Mouse (Mus musculus): ENCODE measurements around the gene Hykk. TPM values are rescaled to one million over a fixed set of nuclear protein-coding genes. Genes with fewer than 3 reads are reported as not detected.

The Hykk gene
- polyA plus RNA-seq, 1 experiment from 2014 or later: 1.8 TPM

DNA sequence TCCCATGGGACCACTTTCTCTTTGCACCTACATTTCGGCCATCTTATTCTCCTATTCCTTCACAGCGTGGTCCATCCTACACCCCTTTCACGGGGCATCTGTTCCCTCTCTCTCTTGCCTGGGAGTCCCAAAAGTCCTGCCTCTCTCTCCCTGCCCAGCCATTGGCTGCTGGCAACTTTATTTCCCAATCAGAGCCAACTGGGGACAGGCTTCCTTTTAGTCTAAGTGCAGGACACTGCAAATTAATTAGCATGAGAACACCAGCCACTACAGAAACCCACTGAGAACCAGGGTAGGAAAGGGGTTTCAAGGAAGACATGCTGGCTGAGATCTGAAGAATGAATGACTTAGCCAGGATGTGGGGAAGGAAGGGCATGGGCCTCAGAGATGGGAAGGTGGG lies 77.3 kb downstream of the Hykk start:
- Histone ChIP-seq H3K4me3 (ENCODE audit: low read depth, low read length) (no peak overlapping the region), H3K27ac (ENCODE audit: low read length) (no peak overlapping the region), H3K9ac (ENCODE audit: low read depth, low read length) (no peak overlapping the region), H3K9me3 (replicated peaks; ENCODE audit: control insufficient read depth, low read length, poor library complexity, severe bottlenecking) (no peaks in the 10 kb centered on the region), H3K4me2 (ENCODE audit: low read length) (no peak overlapping the region), H3K27me3 (ENCODE audit: control insufficient read depth, insufficient read depth, low read depth, low read length) (no peaks in the 10 kb centered on the region), H3K4me1 (ENCODE audit: control insufficient read depth, insufficient read depth, low read length) (no peaks in the 10 kb centered on the region), H3K36me3 (ENCODE audit: control insufficient read depth, insufficient read depth, low read length) (no peaks in the 10 kb centered on the region)
- WGBS: 46% methylated on average over 3 of the region's 3 CpGs
- no peak for ATAC-seq

DNA sequence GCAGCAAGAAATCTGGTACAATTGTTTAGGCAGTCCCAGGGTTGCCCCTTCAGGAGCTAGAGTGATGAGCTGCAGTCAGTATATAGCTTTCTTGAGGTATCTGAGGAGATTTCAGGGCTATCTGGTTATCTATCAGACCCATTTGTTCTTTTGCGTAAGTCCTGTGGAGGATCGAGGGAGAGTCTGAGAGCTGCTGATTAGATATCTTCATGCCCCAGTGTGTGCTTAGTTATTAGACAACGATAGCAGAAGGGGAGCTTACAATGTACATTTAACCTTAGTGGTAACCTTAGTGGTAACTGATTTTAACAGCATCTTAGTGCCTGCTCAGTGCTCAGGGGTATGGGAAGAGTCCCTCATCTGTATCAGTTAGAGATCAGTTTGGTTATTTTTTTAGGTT lies 78.6 kb downstream of the Hykk start:
- no peak overlapping the region for H3K27ac ChIP-seq (ENCODE audit: low read length)
- no peaks in the 10 kb centered on the region for H3K4me1 ChIP-seq (ENCODE audit: control insufficient read depth, insufficient read depth, low read length)
- no peak overlapping the region for H3K4me2 ChIP-seq (ENCODE audit: low read length)
- no peak for ATAC-seq
- no peak overlapping the region for H3K9ac ChIP-seq (ENCODE audit: low read depth, low read length)
- no peaks in the 10 kb centered on the region for H3K36me3 ChIP-seq (ENCODE audit: control insufficient read depth, insufficient read depth, low read length)
- WGBS: 76% methylated on average over 3 of the region's 3 CpGs
- H3K4me3 ChIP-seq (ENCODE audit: low read depth, low read length): no peak overlapping the region
- H3K9me3 ChIP-seq (replicated peaks; ENCODE audit: control insufficient read depth, low read length, poor library complexity, severe bottlenecking): no peaks in the 10 kb centered on the region
- H3K27me3 ChIP-seq (ENCODE audit: control insufficient read depth, insufficient read depth, low read depth, low read length): no peaks in the 10 kb centered on the region

Other genes starting within 250 kb of the Hykk start
- 7.4 and 8.4 TPM in 2 replicates for gene Dnaja4, start 218.4 kb upstream of the Hykk start, polyA plus RNA-seq (2015; fragmentation: Nextera tagmentation; extraction: Ambion mirVana)
- gene Wdr61, start 182.8 kb upstream of the Hykk start, polyA plus RNA-seq (2015; fragmentation: Nextera tagmentation; extraction: Ambion mirVana): 90.0 and 91.9 TPM in 2 replicates
- gene Crabp1, start 152.5 kb upstream of the Hykk start, polyA plus RNA-seq (2015; fragmentation: Nextera tagmentation; extraction: Ambion mirVana): 19.3 TPM in 2 replicates
- 38.9 and 46.3 TPM in 2 replicates for gene Ireb2, start 53.5 kb upstream of the Hykk start, polyA plus RNA-seq (2015; fragmentation: Nextera tagmentation; extraction: Ambion mirVana)
- 251 and 256 TPM in 2 replicates for gene Psma4, start 33.5 kb downstream of the Hykk start, polyA plus RNA-seq (2015; fragmentation: Nextera tagmentation; extraction: Ambion mirVana)
- 0.67 and 1.2 TPM in 2 replicates for gene AY074887, start 33.7 kb downstream of the Hykk start, polyA plus RNA-seq (2015; fragmentation: Nextera tagmentation; extraction: Ambion mirVana)
- gene Chrna5, start 63.6 kb downstream of the Hykk start, polyA plus RNA-seq (2015; fragmentation: Nextera tagmentation; extraction: Ambion mirVana): 1.9 and 2.7 TPM in 2 replicates
- gene Chrna3, start 109.3 kb downstream of the Hykk start, polyA plus RNA-seq (2015; fragmentation: Nextera tagmentation; extraction: Ambion mirVana): 18.3 and 20.9 TPM in 2 replicates
- 2.4 and 2.6 TPM in 2 replicates for gene Chrnb4, start 131.5 kb downstream of the Hykk start, polyA plus RNA-seq (2015; fragmentation: Nextera tagmentation; extraction: Ambion mirVana)
- 38.1 and 38.7 TPM in 2 replicates for gene Ube2q2, start 231.6 kb downstream of the Hykk start, polyA plus RNA-seq (2015; fragmentation: Nextera tagmentation; extraction: Ambion mirVana)